Mouse (Mus musculus) midbrain, embryonic 11.5 days (tissue): ENCODE measurements around the gene Eng. TPM values are rescaled to one million over a fixed set of nuclear protein-coding genes. Genes with fewer than 3 reads are reported as not detected.

Source experiments
- ATAC-seq: fragments of 200-750 bp; cut with Nextera tagmentation; 2 replicates; pipeline ENCODE4 v1.8.0; 2017; ENCODE audit warnings: moderate TSS enrichment, moderate library complexity; ENCODE audit not compliant: low FRiP score
- DNase-seq: peaks from one replicate; pipeline ENCODE4 v3.0.0; 2015; ENCODE audit warnings: low spot score; ENCODE audit errors: missing footprints
- H3K27ac ChIP-seq: fragments of 300-500 bp; sonication (generic); 2 replicates; pipeline ENCODE4 v1.5.1; 2014; ENCODE audit warnings: low read depth, low read length
- H3K27me3 ChIP-seq: fragments of 300-500 bp; sonication (generic); 2 replicates; pipeline ENCODE4 v1.6.1; 2014; ENCODE audit warnings: mild to moderate bottlenecking, low read length, moderate library complexity, mixed read lengths; ENCODE audit not compliant: control insufficient read depth, insufficient read depth
- H3K36me3 ChIP-seq: fragments of 300-500 bp; sonication (generic); 2 replicates; pipeline ENCODE4 v1.6.1; 2014; ENCODE audit warnings: mild to moderate bottlenecking, low read length, moderate library complexity, mixed read lengths; ENCODE audit not compliant: control insufficient read depth, insufficient read depth
- H3K4me1 ChIP-seq: fragments of 300-500 bp; sonication (generic); 2 replicates; pipeline ENCODE4 v1.6.1; 2014; ENCODE audit warnings: low read length; ENCODE audit not compliant: control insufficient read depth, insufficient read depth
- H3K4me2 ChIP-seq: fragments of 300-500 bp; sonication (generic); 2 replicates; pipeline ENCODE4 v1.6.1; 2014; ENCODE audit warnings: mild to moderate bottlenecking, moderate library complexity
- H3K4me3 ChIP-seq: fragments of 300-500 bp; sonication (generic); 2 replicates; pipeline ENCODE4 v1.5.1; 2014; ENCODE audit warnings: low read depth, low read length
- H3K9ac ChIP-seq: fragments of 300-500 bp; sonication (generic); 2 replicates; pipeline ENCODE4 v1.6.1; 2014; ENCODE audit warnings: low read length
- H3K9me3 ChIP-seq: fragments of 300-500 bp; sonication (generic); 2 replicates; pipeline ENCODE4 v1.6.1; 2016; ENCODE audit warnings: low read length; ENCODE audit not compliant: control insufficient read depth
- WGBS: fragments of 180-500 bp; shearing (Covaris S2); extraction: QIAGEN DNeasy Blood & Tissue Kit; methylation state at CpG from one replicate; pipeline ENCODE4 v1.1.7; 2014; 5-methylcytosine and 5-hydroxymethylcytosine counted together
- polyA plus RNA-seq: library from polyadenylated mRNA; unstranded; fragments of >200 nt; fragmentation: Nextera tagmentation; extraction: Ambion mirVana; gene quantifications from 2 replicates; pipeline ENCODE4 v1.2.1, GENCODE M21; 2014

Gene Eng
- polyA plus RNA-seq, 1 experiment from 2014 or later = 22.7 TPM

DNA sequence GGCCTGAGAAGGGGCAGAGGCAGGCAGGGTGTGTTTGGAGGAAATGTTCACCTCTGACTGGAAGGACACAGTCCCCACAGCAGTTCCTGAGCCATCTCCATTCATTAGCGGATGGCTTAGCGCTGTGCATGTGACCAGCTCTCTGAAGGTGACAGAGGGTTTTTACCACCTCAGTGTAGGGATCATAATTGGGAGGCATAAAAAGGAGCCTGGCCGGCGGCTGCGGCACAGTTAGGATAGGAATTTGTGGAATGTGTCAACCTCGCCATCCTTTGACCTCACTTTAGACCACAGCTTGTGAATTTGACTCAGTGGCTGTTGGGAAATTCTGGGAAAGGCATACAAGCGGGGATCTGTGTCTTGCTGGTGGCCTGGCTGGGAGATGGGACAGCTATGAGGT lies 7.4 kb downstream of the Eng start:
- no peak overlapping the region for H3K4me3 ChIP-seq
- 63% methylated on average over 7 of the region's 7 CpGs for WGBS
- DNase-seq (no peak), ATAC-seq (no peak)
- H3K4me1 ChIP-seq = no peaks in the 10 kb centered on the region
- no peak overlapping the region for H3K4me2 ChIP-seq
- no peaks in the 10 kb centered on the region for H3K9me3 ChIP-seq
- no peak overlapping the region for H3K27ac ChIP-seq
- no peak overlapping the region for H3K9ac ChIP-seq
- no peaks in the 10 kb centered on the region for H3K27me3 ChIP-seq
- H3K36me3 ChIP-seq = no peaks in the 10 kb centered on the region

DNA sequence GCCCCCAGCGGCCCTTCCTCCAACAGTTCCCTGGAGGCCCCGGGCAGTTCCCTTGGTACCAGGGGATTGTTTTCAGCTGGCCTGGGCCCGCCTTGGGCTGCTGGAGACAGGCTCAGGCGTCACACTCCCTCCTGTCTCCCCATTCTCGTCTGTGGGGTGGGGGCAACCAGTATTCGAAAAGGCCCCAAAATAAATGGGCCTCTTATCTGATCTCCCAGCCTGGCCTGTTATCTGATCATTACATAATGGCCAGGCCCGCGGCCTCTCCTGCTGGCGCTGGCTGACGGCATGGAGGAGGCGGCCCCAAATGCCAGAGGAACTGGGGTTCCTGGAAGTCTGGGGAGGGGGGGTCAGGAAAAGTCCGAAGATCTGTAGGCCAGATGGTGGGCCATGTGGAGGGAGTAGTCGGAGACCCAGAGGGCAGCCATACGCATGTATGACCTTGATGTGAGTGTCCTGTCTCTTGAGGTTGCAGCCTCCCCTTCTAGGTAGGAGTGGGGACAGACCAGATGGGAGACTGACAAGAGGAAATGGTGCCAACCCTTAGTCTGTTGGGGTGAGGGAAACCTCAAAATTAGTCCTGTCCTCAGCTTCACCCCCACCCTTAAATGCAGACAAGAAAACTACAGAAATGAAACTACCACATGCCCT lies 8.5 kb downstream of the Eng start:
- ATAC-seq (no peak), DNase-seq (no peak)
- Histone ChIP-seq H3K27me3 (no peaks in the 10 kb centered on the region), H3K4me1 (no peaks in the 10 kb centered on the region), H3K27ac (no peak overlapping the region), H3K9ac (no peak overlapping the region), H3K4me3 (no peak overlapping the region), H3K4me2 (no peak overlapping the region), H3K36me3 (no peaks in the 10 kb centered on the region), H3K9me3 (no peaks in the 10 kb centered on the region)
- 82% methylated on average over 14 of the region's 14 CpGs for WGBS

DNA sequence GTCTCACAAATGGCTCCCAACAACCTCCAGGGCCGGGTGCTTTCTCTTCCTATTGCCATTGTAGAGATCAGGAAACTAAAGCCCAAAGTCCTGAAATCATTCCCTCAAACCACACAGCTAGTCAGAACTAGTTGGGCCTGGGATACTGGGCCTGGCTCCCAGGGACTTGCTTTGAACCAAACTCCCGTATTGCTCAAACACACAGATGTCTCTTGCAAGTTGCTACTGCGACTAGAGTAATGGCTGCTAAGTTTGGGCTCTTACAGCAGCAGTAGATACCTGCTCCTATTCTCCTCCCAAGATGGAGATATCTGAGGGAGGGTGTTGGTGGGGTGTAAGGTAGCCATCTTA lies 9.0 kb downstream of the Eng start:
- DNase-seq = no peak
- no peak for ATAC-seq
- no peak overlapping the region for H3K27ac ChIP-seq
- no peaks in the 10 kb centered on the region for H3K36me3 ChIP-seq
- no peak overlapping the region for H3K9ac ChIP-seq
- no peaks in the 10 kb centered on the region for H3K9me3 ChIP-seq
- no peaks in the 10 kb centered on the region for H3K4me1 ChIP-seq
- H3K27me3 ChIP-seq = no peaks in the 10 kb centered on the region
- no peak overlapping the region for H3K4me3 ChIP-seq
- 86% methylated on average over 3 of the region's 3 CpGs for WGBS
- H3K4me2 ChIP-seq = no peak overlapping the region

DNA sequence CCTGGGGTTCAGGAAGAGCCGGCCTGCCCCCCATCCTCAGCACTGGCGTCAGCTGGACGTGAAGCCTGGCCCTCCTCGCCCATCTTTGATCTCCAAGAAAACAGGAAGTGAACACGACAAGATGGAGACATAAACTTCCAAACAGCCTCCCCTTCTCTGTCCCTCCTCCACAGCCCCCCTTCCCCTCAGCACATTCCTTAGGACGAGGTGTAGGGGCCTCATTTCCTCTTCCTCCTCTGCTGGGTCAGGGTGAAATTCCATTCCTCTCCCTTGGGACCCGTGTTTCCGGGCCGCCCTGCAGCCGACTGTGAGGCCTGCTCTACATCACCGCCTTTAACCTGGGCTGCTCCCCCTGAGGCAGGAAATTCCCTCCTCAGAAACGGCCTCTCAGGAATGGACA lies 9.4 kb downstream of the Eng start:
- Histone ChIP-seq H3K27me3 (no peaks in the 10 kb centered on the region), H3K36me3 (no peaks in the 10 kb centered on the region), H3K4me3 (no peak overlapping the region), H3K9me3 (no peaks in the 10 kb centered on the region), H3K4me1 (no peaks in the 10 kb centered on the region), H3K27ac (no peak overlapping the region), H3K9ac (no peak overlapping the region), H3K4me2 (no peak overlapping the region)
- DNase-seq (no peak), ATAC-seq (no peak)
- 76% methylated on average over 12 of the region's 12 CpGs for WGBS

DNA sequence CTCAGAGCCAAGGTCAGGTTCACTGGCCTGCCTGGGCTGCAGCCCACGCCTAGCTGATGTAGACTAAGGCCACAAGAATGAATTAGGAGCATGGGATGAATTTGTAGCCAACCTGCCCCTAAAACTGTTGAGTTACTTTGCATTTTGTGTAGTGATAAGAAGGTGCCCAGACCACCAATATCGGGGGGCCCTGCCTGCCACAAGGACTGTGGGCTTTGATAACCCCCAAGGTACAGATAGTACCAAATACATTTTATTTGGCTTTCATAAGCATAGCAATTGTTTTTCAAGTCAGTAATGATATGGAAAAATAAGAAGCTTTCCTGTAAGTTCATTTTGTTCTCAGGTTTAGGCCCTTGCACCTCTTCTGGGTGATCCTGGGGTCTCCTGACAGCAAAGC lies 12.5 kb downstream of the Eng start:
- no peak overlapping the region for H3K27ac ChIP-seq
- no peaks in the 10 kb centered on the region for H3K27me3 ChIP-seq
- no peaks in the 10 kb centered on the region for H3K4me1 ChIP-seq
- no peak overlapping the region for H3K4me3 ChIP-seq
- no peak for ATAC-seq
- no peak overlapping the region for H3K4me2 ChIP-seq
- DNase-seq = no peak
- H3K9me3 ChIP-seq = no peaks in the 10 kb centered on the region
- no peaks in the 10 kb centered on the region for H3K36me3 ChIP-seq
- 80% methylated on average over 2 of the region's 2 CpGs for WGBS
- no peak overlapping the region for H3K9ac ChIP-seq

DNA sequence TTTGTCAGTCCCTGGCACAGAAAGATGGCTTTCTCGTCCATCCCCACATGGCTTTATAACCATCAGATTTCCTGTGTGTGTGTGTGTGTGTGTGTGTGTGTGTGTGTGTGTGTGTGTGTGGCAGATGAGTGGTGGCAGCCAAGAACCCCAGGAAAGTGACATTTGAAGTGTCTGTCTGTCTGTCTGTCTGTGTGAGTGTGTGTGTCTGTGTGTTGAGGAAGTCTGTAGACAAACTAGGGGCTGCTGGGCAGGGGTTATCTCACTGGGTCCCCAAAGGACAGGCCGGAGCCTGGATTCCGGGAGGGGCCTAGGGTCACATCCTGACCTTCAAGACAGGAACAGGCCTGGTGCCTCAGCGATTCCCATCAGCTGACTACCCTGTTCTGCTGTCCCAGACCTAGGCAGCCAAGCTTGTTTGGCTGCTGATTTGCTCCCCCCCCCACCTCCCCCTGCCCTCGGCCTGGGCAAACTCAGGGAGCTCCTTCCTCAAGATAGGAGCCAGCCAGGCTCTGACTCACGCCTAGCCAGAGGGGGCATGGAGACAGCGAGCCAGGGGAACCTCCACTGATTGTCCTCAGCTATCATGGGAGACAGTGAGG lies 15.2 kb downstream of the Eng start:
- H3K4me3 ChIP-seq = no peak overlapping the region
- H3K36me3 ChIP-seq = no peaks in the 10 kb centered on the region
- H3K4me2 ChIP-seq = no peak overlapping the region
- no peak for DNase-seq
- ATAC-seq = no peak
- H3K9me3 ChIP-seq = no peaks in the 10 kb centered on the region
- H3K27me3 ChIP-seq = no peaks in the 10 kb centered on the region
- WGBS = 73% methylated on average over 7 of the region's 7 CpGs
- no peak overlapping the region for H3K9ac ChIP-seq
- no peak overlapping the region for H3K27ac ChIP-seq
- no peaks in the 10 kb centered on the region for H3K4me1 ChIP-seq

DNA sequence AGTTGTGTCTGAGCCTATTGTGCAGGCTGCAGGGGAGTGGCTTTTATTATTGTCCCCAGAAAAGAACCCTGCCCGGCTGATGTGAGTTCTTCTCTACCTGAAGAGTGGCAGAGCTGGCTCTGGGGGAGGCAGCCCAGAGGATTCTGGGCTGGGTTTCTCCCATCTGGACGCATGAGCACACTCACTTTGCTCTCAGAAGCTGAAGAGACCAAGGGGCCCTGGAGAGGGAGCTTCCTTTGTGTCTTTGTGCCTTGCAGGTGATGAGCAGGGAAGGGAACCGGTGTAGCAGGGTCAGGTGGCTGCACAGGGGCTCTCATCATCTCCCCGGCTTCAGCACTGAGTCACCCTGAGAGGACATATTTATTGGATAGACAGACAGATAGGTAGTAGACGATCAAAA lies 15.9 kb downstream of the Eng start:
- ATAC-seq = no peak
- 54% methylated on average over 5 of the region's 5 CpGs for WGBS
- no peaks in the 10 kb centered on the region for H3K36me3 ChIP-seq
- no peaks in the 10 kb centered on the region for H3K9me3 ChIP-seq
- no peak overlapping the region for H3K4me3 ChIP-seq
- no peak overlapping the region for H3K27ac ChIP-seq
- H3K27me3 ChIP-seq = no peaks in the 10 kb centered on the region
- H3K4me2 ChIP-seq = no peak overlapping the region
- H3K4me1 ChIP-seq = no peaks in the 10 kb centered on the region
- H3K9ac ChIP-seq = no peak overlapping the region
- no peak for DNase-seq

DNA sequence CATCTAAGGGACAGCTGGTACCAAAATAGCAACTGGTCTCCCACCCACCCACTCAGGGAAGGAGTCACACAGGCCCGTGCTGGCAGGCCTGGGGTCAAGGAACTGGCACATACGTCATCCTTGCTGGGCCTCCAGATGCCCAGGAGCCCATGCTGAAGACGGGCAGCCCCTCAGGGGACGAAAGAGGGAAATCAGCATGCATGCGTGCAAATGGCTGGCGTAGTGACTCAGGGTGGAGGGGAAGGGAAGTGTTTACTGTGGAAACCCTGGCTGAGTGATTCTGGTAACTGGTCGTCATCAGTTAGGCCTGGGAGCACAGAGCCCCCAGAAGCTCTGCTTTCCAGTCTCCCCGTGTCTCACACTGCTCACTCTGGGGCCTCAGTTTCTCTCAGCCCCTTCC lies 18.9 kb downstream of the Eng start:
- ATAC-seq = no peak

DNA sequence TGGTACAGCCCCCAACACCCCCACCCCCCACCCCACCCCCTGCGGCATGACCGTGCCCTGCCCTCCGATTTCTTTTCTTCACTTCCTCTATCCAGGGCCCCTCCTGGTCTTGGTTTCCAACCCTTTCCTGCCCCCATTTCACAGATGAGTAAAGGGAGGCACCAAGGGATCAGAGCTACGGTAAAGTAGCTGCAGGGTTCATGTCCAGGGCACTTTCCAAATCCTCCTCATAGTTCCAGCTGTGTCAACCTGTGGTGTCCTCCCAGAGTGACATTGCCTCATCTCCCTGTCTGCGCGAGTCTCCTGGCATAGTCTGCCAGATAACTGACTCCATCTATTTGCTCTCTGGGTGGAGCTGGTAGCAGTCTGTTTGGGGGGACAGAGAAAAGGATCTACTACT lies 19.5 kb downstream of the Eng start:
- no peaks in the 10 kb centered on the region for H3K36me3 ChIP-seq
- DNase-seq (no peak), ATAC-seq (no peak)
- H3K9me3 ChIP-seq = no peaks in the 10 kb centered on the region
- WGBS = 92% methylated on average over 6 of the region's 6 CpGs
- H3K4me3 ChIP-seq = no peak overlapping the region
- no peak overlapping the region for H3K4me2 ChIP-seq
- no peaks in the 10 kb centered on the region for H3K27me3 ChIP-seq
- H3K9ac ChIP-seq = no peak overlapping the region
- H3K27ac ChIP-seq = no peak overlapping the region
- H3K4me1 ChIP-seq = no peaks in the 10 kb centered on the region

More for the DNA sequence above, 18.9 kb downstream of the Eng start:
- Histone ChIP-seq H3K9me3 (no peaks in the 10 kb centered on the region), H3K27me3 (no peaks in the 10 kb centered on the region), H3K4me1 (no peaks in the 10 kb centered on the region), H3K9ac (no peak overlapping the region), H3K27ac (no peak overlapping the region), H3K4me3 (no peak overlapping the region), H3K36me3 (no peaks in the 10 kb centered on the region), H3K4me2 (no peak overlapping the region)
- DNase-seq = no peak
- 86% methylated on average over 8 of the region's 8 CpGs for WGBS
